Mouse (Mus musculus) left cerebral cortex, postnatal 10 days (tissue): Measurements from ENCODE around the gene Cc2d1b. TPM values are rescaled to one million over a fixed set of nuclear protein-coding genes. Genes with fewer than 3 reads are reported as not detected.

Experiments used
- DNase-seq, 2 experiments: peaks; one replicate each; pipeline ENCODE4 v3.0.0; 2021 to 2022; ENCODE audit warnings: low spot score in 2 of 2, mixed read lengths in 1 of 2; ENCODE audit errors: extremely low spot score in 1 of 2
- intact Hi-C: fragments of 180-260 bp; cut with DNase I; formaldehyde crosslinking; loops from one replicate; pipeline ENCODE4 v1.15.1; 2025
- total RNA-seq, 2 experiments: library from RNA; stranded (reverse); gene quantifications; 2 replicates each; pipeline ENCODE4 v1.2.3; 2021

Gene Cc2d1b
- total RNA-seq: 10 to 100 TPM; 31.7 to 35.9 TPM

- peak; percentile 87 to 94 for DNase-seq
- intact Hi-C loops: no loop called here
These were observed at the start of gene Cc2d1b for GRCm38 (mm10) chr4:108619587-108620341. TSS of gene Cc2d1b (plus strand) at chr4:108619940.

GRCm38 (mm10) chr4:108572644-108573043, 47.1 kb upstream of the Cc2d1b start:
- no peak for DNase-seq
- intact Hi-C loops: no loop called here

- peak; percentile 97 for DNase-seq
- intact Hi-C loops: no loop called here
These were observed 40.6 kb upstream of the Cc2d1b start, which contains the start of the genes Prpf38a and Orc1 for GRCm38 (mm10) chr4:108578840-108579742. TSS of gene Prpf38a (minus strand) at chr4:108579336. TSS of gene Orc1 (plus strand) at chr4:108579423.

- intact Hi-C loops: no loop called here
- no peak for DNase-seq
These were observed 39.9 kb upstream of the Cc2d1b start for GRCm38 (mm10) chr4:108579743-108580411.

GRCm38 (mm10) chr4:108593376-108593775, 26.4 kb upstream of the Cc2d1b start:
- intact Hi-C loops: no loop called here
- peak in 1 of 2 experiments; percentile 29 for DNase-seq

GRCm38 (mm10) chr4:108595785-108596184, 24.0 kb upstream of the Cc2d1b start:
- intact Hi-C loops: no loop called here
- DNase-seq: no peak

- intact Hi-C loops: no loop called here
- no peak for DNase-seq
These were observed 21.4 kb upstream of the Cc2d1b start for GRCm38 (mm10) chr4:108598306-108598705.

GRCm38 (mm10) chr4:108601870-108602269, 17.9 kb upstream of the Cc2d1b start:
- no peak for DNase-seq
- intact Hi-C loops: no loop called here

GRCm38 (mm10) chr4:108608651-108609050, 11.1 kb upstream of the Cc2d1b start:
- intact Hi-C loops: no loop called here
- DNase-seq: no peak

- intact Hi-C loops: no loop called here
- no peak for DNase-seq
These were observed 8.8 kb upstream of the Cc2d1b start for GRCm38 (mm10) chr4:108610935-108611334.

- DNase-seq: no peak
- intact Hi-C loops: no loop called here
These were observed 1.2 kb upstream of the Cc2d1b start for GRCm38 (mm10) chr4:108618586-108618985.

GRCm38 (mm10) chr4:108619165-108619564, 575 bp upstream of the Cc2d1b start:
- DNase-seq: peak in 1 of 2 experiments; percentile 30
- intact Hi-C loops: no loop called here

GRCm38 (mm10) chr4:108620536-108620935, 796 bp downstream of the Cc2d1b start:
- intact Hi-C loops: no loop called here
- DNase-seq: no peak

GRCm38 (mm10) chr4:108621504-108621903, 1.8 kb downstream of the Cc2d1b start:
- no peak for DNase-seq
- intact Hi-C loops: no loop called here

GRCm38 (mm10) chr4:108627066-108627465, 7.3 kb downstream of the Cc2d1b start:
- intact Hi-C loops: no loop called here
- DNase-seq: no peak

GRCm38 (mm10) chr4:108629363-108629880, 9.7 kb downstream of the Cc2d1b start:
- intact Hi-C loops: no loop called here
- DNase-seq: no peak

GRCm38 (mm10) chr4:108630096-108630495, 10.4 kb downstream of the Cc2d1b start:
- intact Hi-C loops: no loop called here
- no peak for DNase-seq

- intact Hi-C loops: no loop called here
- DNase-seq: no peak
These were observed 11.9 kb downstream of the Cc2d1b start for GRCm38 (mm10) chr4:108631616-108632015.

- intact Hi-C loops: no loop called here
- DNase-seq: no peak
These were observed 14.0 kb downstream of the Cc2d1b start for GRCm38 (mm10) chr4:108633703-108634102.
